Mouse (Mus musculus): Measurements from ENCODE around the gene Rpl19. TPM values are rescaled to one million over a fixed set of nuclear protein-coding genes. Genes with fewer than 3 reads are reported as not detected.

Rpl19 gene
- polyA plus RNA-seq (2012; rRNA removed): 1,005 and 1,089 TPM in 2 replicates

DNA sequence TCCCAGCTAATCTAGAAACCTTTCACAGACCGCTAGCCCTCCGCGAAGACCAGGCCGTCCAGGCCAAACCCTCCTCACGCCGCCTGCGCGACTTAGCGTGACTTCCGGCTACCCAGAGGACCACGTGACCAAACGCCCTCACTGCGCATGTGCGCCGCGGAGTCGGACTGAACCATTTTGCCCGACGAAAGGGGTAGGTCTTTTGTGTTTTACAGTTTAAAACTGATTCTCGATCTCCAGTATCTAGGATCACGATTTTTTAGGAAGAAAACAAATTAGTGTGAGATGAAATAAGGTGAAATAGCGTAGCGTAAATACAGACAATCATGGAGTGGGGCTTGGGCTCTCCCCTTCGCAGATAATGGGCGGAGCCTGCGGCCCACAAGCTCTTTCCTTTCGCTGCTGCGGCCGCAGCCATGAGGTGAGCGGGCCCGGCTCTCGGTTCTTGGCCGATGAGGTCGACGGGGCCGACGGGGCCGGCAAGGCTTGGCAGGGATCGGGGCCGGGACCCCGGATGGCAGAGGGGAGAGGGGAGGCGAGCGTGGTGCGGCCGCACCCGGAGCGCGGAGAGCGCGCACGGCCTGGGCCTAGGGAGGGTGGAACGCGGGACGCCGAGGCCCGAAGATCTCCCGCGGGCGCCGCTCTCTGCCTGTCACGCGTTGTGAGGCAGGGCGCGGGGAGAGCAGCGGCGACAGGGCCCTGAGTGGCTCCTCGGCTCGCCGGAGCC, at the start of gene Rpl19:
Rpl19 (plus strand) TSS at position 141 of the 727 bp plus-strand sequence.
- DNase-seq (ENCODE audit: low read depth): no peak

DNA sequence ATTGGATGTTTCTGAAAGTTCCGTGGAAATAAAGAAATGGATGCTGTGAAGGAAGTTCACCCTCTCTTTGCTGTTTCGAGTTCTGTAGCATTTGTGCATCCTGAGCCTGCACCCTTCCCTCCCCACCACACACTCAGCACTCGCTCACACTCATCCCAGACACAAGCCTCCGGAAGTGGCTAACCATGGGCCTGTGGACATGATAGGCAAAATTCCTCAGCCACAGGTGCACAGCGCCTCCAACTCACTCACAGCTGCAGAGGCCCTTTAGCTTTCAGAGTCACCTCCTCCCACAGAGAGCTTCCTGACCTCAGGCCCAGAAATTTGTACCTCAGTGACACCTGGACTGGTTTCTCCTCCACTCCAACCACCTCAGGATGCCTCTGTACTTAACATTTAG, 48.7 kb upstream of the Rpl19 start:
- no peak for DNase-seq (ENCODE audit: low read depth)

- DNase-seq (ENCODE audit: low read depth): no peak
Measured at GRCm38 (mm10) chr11:97978392-97978791, 48.1 kb upstream of the Rpl19 start.

GRCm38 (mm10) chr11:97979824-97980495, 46.5 kb upstream of the Rpl19 start:
- no peak for DNase-seq (ENCODE audit: low read depth)

DNA sequence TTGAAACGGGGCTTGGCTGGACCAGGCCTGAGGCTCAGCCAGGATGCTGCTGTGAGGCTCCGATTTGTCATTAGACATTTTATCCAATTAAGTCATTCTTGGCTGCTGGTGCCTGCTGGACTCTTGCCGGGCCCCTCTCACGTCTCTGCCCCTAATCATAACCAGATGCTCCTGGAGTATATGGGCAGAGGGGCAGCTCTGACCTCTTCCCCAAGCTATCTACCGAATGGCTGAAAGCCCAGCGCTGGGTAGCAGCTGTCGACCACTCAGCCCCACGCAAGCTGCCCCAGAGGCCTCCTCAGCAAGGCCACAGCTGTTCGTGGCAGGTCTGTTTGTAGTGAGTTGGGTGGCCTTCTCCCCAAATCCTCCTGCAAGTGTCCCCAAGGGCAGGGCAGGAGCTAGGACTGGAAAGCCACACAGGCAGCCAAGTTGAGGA, 46.0 kb upstream of the Rpl19 start:
- no peak for DNase-seq (ENCODE audit: low read depth)

DNA sequence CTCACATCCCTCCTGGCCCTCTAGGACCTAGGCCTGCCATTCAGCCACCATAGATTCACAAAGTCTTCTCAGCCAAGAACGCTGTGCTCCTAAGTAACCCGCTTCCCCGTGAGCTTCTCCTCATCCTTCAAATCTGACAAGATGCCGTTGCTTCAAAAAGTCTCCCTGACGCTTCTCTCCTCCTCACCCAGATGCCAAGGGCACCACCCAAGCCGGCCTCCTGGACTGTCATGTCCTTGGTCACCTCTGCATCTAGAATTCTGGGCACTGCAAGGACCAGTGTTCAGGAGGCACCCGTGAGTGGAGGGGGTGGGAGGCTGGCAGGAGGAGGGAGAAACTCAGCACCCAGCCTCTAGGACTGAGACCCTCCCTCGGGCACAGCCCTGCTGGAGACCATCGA, 43.8 kb upstream of the Rpl19 start:
- DNase-seq (ENCODE audit: low read depth): no peak

DNA sequence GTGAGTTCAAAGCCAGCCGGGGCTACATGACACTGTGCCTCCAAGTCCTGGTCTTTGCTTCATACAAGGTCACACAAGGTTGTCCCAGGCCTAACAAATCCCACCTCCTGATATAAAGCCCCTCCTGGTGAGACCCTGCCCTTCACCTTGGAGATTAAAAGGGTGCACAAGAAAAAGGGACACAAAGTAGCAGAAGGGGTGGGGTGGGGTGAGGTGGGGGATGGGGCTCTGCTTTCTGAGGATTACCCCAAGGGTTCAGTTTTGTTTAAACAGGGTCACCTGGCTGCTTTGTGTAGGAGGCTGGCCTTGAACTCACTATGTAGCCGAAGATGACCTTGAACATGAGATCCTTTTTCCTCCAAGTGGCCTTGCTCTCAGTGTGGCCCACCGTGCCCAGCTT, 43.0 kb upstream of the Rpl19 start:
- DNase-seq (ENCODE audit: low read depth): no peak

DNA sequence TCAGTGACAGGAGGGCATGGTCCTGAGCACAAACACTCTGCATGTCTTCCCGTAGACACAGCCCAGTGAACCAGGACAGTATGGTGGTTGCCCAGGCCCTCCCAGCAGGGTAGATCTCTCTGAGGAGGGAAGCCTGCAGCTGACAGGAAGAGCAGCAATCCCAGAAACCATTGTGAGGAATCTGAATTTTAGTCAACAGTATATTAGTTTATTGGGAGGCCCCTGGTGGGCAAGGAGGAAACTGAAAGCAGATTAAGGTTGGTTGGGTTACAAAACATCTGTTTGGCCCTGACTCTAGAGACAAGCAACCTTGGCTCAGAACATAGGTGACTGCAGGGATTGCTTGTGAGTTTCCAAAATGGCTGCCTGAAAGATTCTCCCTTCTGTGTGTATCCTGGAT, 42.5 kb upstream of the Rpl19 start:
- DNase-seq (ENCODE audit: low read depth): no peak

DNA sequence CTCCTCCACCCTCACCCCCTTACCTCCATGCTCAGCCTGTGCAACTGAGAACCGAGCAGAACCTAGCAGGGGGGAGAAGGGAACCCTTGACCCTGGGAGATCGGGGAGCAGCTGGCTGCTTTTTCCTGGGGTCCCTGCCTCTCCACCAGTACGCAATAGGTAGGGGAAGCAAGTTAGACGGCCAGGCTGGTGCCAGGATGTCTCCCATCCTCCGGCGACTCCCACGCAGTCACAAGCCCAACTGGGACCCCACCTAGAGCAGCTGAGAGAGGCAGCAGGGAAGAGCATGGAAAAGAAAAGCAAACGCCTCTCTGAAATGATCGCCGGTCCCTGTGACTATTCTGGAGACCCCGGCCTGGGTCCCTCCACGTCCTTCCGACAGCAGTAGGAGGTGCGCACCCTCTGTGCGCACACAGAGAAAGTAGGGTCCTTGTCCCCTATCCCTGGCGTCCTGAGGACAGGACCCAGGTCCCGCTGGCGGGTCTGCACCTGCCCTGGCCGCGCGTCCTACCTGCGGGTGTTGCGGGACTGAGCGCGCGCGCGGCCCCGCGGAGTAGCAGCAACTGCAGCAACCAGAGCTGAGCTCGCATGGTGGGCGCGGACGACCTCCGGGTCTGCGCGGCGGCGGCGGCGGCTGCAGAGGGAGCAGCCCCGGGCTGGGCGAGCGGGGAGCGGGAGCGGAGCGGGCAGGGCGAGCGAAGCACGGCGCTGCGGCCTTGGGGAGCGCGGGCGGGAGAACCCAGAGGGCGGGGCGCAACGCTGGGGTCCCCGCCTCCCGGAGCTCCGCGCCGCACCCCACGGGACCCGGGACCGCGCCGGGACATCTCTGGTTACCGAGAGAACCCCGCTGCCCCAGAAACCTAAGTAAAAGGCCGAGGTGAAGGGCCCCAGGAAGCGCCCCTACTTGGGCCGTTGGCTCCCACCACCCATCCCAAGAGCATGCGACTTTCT, 40.5 kb upstream of the Rpl19 start, which contains the start of gene Plxdc1:
Plxdc1 (minus strand) TSS at position 718 of the 951 bp plus-strand sequence.
- no peak for DNase-seq (ENCODE audit: low read depth)

DNA sequence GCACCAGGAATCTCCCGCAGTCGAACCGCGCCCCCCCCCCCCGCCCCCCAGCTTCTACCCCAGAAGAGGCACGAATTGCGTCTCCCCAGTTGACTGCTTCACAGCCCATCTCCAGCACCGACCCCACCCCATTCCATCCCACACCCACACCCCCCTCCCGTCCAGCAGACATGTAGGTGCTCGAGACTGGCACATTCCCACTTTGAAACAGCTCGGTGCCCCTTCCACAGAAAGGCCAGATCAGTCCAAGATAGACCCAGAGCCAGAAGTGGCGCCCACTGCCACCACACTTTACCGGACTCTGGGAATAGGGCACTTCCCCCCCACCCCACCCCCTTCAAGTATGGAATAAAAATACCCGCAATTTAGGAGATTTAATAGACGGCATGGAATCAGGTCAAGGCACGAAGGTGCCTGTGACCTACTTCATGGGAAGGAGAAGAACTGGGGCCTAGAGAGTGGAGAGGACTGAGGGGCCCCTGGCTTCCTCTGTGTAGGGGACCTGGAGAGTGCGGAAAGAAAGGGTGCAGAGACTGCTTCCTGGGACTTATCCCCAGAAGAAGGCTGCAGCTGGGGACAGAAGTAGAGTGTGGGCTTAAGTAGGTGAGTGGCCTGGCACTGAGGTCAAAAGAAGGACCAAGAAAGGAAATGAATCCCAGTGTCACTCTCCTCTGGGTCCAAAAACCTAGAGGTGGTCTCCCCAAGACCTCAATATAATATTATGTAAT, 39.6 kb upstream of the Rpl19 start:
- DNase-seq (ENCODE audit: low read depth): no peak

- DNase-seq (ENCODE audit: low read depth): peak; percentile 70
Measured at GRCm38 (mm10) chr11:97987551-97988526, 38.7 kb upstream of the Rpl19 start.

GRCm38 (mm10) chr11:97988530-97989096, 37.9 kb upstream of the Rpl19 start:
- no peak for DNase-seq (ENCODE audit: low read depth)

DNA sequence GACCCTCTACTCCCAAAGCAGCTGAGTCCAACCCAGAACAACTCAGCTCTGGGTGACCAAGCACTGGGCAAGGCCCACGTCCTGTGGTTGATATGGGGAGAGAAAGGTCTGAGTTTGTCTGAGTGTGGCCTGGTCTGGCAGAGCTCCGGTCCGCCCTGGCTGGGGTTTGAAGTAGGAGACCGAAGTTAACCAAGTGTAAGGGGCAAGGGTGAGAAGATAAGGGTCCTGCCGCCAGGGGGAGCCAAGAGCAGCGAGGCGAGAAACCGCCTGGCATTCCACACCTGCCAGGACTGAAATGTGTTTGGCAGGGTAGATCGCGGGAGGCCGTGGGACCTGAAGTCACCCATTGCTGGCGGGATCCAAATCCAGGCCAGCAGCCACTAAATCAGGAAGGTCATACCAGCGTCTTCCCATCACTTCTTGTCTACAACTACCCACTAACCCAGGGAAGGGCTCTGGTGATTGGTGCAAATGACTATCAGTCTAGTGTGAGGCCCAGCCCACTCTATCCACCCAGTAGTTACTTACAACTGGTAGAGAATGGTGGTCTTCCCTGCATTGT, 31.9 kb upstream of the Rpl19 start:
- no peak for DNase-seq (ENCODE audit: low read depth)

GRCm38 (mm10) chr11:97995564-97996288, 30.8 kb upstream of the Rpl19 start, which contains the start of gene Arl5c:
Arl5c (minus strand) TSS chr11:97996181.
- DNase-seq (ENCODE audit: low read depth): no peak

GRCm38 (mm10) chr11:97996691-97997090, 29.8 kb upstream of the Rpl19 start:
- no peak for DNase-seq (ENCODE audit: low read depth)

- DNase-seq (ENCODE audit: low read depth): no peak
Measured at GRCm38 (mm10) chr11:97997387-97997960, 29.0 kb upstream of the Rpl19 start.

DNA sequence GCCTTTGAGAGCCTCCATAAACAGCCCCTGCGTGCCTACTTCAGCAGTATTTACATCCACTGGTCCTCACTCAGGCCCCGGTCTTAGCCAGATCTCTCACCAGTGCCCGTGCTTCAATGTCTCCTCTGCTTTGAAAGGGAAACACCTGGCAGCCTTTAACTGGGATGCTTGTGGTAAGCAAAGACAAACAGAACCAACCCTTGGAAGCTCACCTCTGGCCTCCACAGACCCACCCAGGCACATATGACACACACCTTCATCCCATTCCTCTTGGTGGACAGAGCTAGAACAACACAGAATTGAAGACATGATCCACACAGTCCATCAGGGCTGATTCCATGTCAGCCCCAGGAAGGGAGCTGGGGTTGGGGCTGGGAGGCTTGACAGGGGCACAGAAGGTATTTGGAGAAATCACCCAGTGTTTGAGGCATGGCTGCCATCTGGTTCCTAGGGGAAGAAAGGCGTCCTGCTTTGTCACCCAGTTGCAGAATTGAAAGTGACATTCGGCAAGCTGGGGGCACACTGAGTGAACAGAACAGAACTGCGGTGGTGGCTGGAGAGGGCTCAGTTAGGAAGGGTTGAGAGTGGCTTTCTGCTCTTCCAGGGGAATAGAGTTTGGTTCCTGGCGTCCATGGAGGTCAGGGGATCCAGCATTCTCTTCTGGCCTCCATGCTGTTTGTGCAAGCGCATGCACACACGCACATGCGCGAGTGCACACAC, 28.3 kb upstream of the Rpl19 start:
- DNase-seq (ENCODE audit: low read depth): no peak

All from gonadal fat pad, adult 2 months (tissue).